Mouse (Mus musculus) testis, adult 2 months (tissue): ENCODE measurements at regions not wholly inside any gene's neighbourhood (a gene's known extent, or its start where the extent isn't known, plus 50 kb on each side); places are given as distances from the start of the nearest gene placed in this dataset.

Experiments
- H3K27ac ChIP-seq: fragments of 200-500 bp; 2 replicates; pipeline ENCODE4 v1.5.1; 2012; ENCODE audit warnings: low read depth, low read length; ENCODE audit not compliant: control insufficient read depth, insufficient read depth
- H3K27me3 ChIP-seq: fragments of 200-500 bp; 2 replicates; pipeline ENCODE4 v1.6.1; 2012; ENCODE audit warnings: mild to moderate bottlenecking, low read length, moderate library complexity; ENCODE audit not compliant: control insufficient read depth, insufficient read depth
- H3K36me3 ChIP-seq: fragments of 200-500 bp; 2 replicates; pipeline ENCODE4 v1.6.1; 2012; ENCODE audit warnings: mild to moderate bottlenecking, low read length; ENCODE audit not compliant: control insufficient read depth, insufficient read depth
- H3K4me1 ChIP-seq: fragments of 200-500 bp; 2 replicates; pipeline ENCODE4 v1.6.1; 2012; ENCODE audit warnings: low read length; ENCODE audit not compliant: control insufficient read depth, insufficient read depth
- H3K4me3 ChIP-seq: fragments of 200-500 bp; 2 replicates; pipeline ENCODE4 v1.5.1; 2012; ENCODE audit warnings: low read depth, mild to moderate bottlenecking, low read length, moderate library complexity, mixed read lengths; ENCODE audit not compliant: control insufficient read depth
- CTCF ChIP-seq: fragments of 200-500 bp; IDR thresholded peaks from 2 replicates; pipeline ENCODE4 v1.5.1; 2012; ENCODE audit warnings: low read depth, mild to moderate bottlenecking, inconsistent platforms, low read length, moderate library complexity; ENCODE audit not compliant: control insufficient read depth, insufficient read depth, insufficient replicate concordance
- POLR2A ChIP-seq: fragments of 200-500 bp; IDR thresholded peaks from 2 replicates; pipeline ENCODE4 v1.6.1; 2012; ENCODE audit warnings: low read depth, mild to moderate bottlenecking, inconsistent platforms, low read length, moderate library complexity; ENCODE audit not compliant: control insufficient read depth

- Histone ChIP-seq H3K27me3 (no peaks in the 10 kb centered on the region), H3K27ac (no peak overlapping the region), H3K4me3 (no peak overlapping the region), H3K4me1 (no peaks in the 10 kb centered on the region), H3K36me3 (no peaks in the 10 kb centered on the region)
- no peak for TF ChIP-seq CTCF
- no peak for TF ChIP-seq POLR2A
Measured at GRCm38 (mm10) chr4:55723124-55723523, 190.9 kb upstream of the Klf4 start.

GRCm38 (mm10) chr4:55722388-55722787, 190.1 kb upstream of the Klf4 start:
- Histone ChIP-seq H3K4me1 (no peaks in the 10 kb centered on the region), H3K4me3 (no peak overlapping the region), H3K27me3 (no peaks in the 10 kb centered on the region), H3K27ac (no peak overlapping the region), H3K36me3 (no peaks in the 10 kb centered on the region)
- TF ChIP-seq POLR2A (no peak), CTCF (no peak)

- TF ChIP-seq CTCF, result no peak
- Histone ChIP-seq H3K4me3 (no peak overlapping the region), H3K4me1 (no peaks in the 10 kb centered on the region), H3K36me3 (no peaks in the 10 kb centered on the region), H3K27me3 (no peaks in the 10 kb centered on the region), H3K27ac (no peak overlapping the region)
Measured at GRCm38 (mm10) chr4:55721834-55722233, 189.6 kb upstream of the Klf4 start.

- TF ChIP-seq POLR2A (no peak), CTCF (no peak)
- Histone ChIP-seq H3K27me3 (no peaks in the 10 kb centered on the region), H3K27ac (no peak overlapping the region), H3K4me3 (no peak overlapping the region), H3K4me1 (no peaks in the 10 kb centered on the region), H3K36me3 (no peaks in the 10 kb centered on the region)
Measured at GRCm38 (mm10) chr4:55718438-55718837, 186.2 kb upstream of the Klf4 start.

GRCm38 (mm10) chr4:55716161-55716651, 183.9 kb upstream of the Klf4 start:
- H3K27me3 ChIP-seq, result no peaks in the 10 kb centered on the region
- H3K36me3 ChIP-seq, result no peaks in the 10 kb centered on the region
- no peak for TF ChIP-seq CTCF
- no peak for TF ChIP-seq POLR2A
- no peak overlapping the region for H3K27ac ChIP-seq
- H3K4me1 ChIP-seq, result no peaks in the 10 kb centered on the region
- H3K4me3 ChIP-seq, result no peak overlapping the region

GRCm38 (mm10) chr4:55711500-55712341, 179.5 kb upstream of the Klf4 start:
- no peak overlapping the region for H3K4me3 ChIP-seq
- H3K27ac ChIP-seq, result no peak overlapping the region
- no peaks in the 10 kb centered on the region for H3K4me1 ChIP-seq
- H3K27me3 ChIP-seq, result no peaks in the 10 kb centered on the region
- H3K36me3 ChIP-seq, result no peaks in the 10 kb centered on the region
- TF ChIP-seq POLR2A, result no peak
- no peak for TF ChIP-seq CTCF

GRCm38 (mm10) chr4:55710476-55710875, 178.2 kb upstream of the Klf4 start:
- H3K36me3 ChIP-seq, result no peaks in the 10 kb centered on the region
- H3K27ac ChIP-seq, result no peak overlapping the region
- TF ChIP-seq CTCF, result no peak
- no peak for TF ChIP-seq POLR2A
- H3K4me1 ChIP-seq, result no peaks in the 10 kb centered on the region
- H3K4me3 ChIP-seq, result no peak overlapping the region
- H3K27me3 ChIP-seq, result no peaks in the 10 kb centered on the region

- no peak for TF ChIP-seq POLR2A
- no peak for TF ChIP-seq CTCF
- H3K36me3 ChIP-seq, result no peaks in the 10 kb centered on the region
- no peak overlapping the region for H3K4me3 ChIP-seq
- H3K27ac ChIP-seq, result no peak overlapping the region
- no peaks in the 10 kb centered on the region for H3K4me1 ChIP-seq
- H3K27me3 ChIP-seq, result no peaks in the 10 kb centered on the region
Measured at GRCm38 (mm10) chr4:55708808-55709207, 176.5 kb upstream of the Klf4 start.
